18 mouse cellular contexts compared by ENCODE assay signal in genomic region chr10:108884520-108884919, GRCm38 (mm10).
DNase-seq lines count a peak whose midpoint lies in the region; ATAC-seq and TF ChIP-seq lines count a peak whose summit lies in the region.
"Had no signal": no experiment of that assay in that cellular context is flagged by ENCODE, and none has a peak within 500 bp of the region (broad histone marks: within the 10 kb centered on the region; RNA-seq: fewer than 3 reads in every experiment).

No protein-coding gene starts in this region.

- no peak overlapping the region for H3K9ac ChIP-seq in heart, postnatal 0 days (replicated peaks; ENCODE audit: low read depth, low read length)
- H3K9ac ChIP-seq in midbrain, embryonic 13.5 days (replicated peaks), result no peak overlapping the region
- H3K9ac ChIP-seq: embryonic facial prominence, embryonic 12.5 days; heart, embryonic 15.5 days; hindbrain, embryonic 12.5 days had no signal

- H3K27me3 ChIP-seq in heart, postnatal 0 days (ENCODE audit: control insufficient read depth, insufficient read depth, low read length), result no peaks in the 10 kb centered on the region
- H3K27me3 ChIP-seq in midbrain, embryonic 13.5 days, result no peaks in the 10 kb centered on the region
- H3K27me3 ChIP-seq in midbrain, embryonic 10.5 days (ENCODE audit: low read depth, poor library complexity, severe bottlenecking), result no peaks in the 10 kb centered on the region
- H3K27me3 ChIP-seq: embryonic facial prominence, embryonic 12.5 days; heart, embryonic 15.5 days; hindbrain, embryonic 12.5 days had no signal

- TF ChIP-seq EP300 in heart, postnatal 0 days (IDR thresholded peaks at IDR 0.05; ENCODE audit: low read depth), result no peak

- no peak for DNase-seq in heart, postnatal 0 days (ENCODE audit: low spot score)
- no peak for DNase-seq in heart, adult 11 months
- no peak for DNase-seq in midbrain, embryonic 10.5 days (ENCODE audit: low spot score)
- DNase-seq in brain, adult 2 months (ENCODE audit: low read depth, low spot score), result peak; percentile 40
- no peak for DNase-seq in adrenal gland, postnatal 10 days
- DNase-seq: adrenal gland, adult 8-10 months; cerebellum, adult 8-10 months; cerebellum, postnatal 14 days; gastrocnemius, postnatal 36 days; heart, adult 18-20 months; kidney, adult 11 months had no signal

- WGBS in heart, postnatal 0 days, result 39% methylated on average over 1 of the region's 1 CpGs
- 56% methylated on average over 1 of the region's 1 CpGs for WGBS in midbrain, embryonic 13.5 days
- 82% methylated on average over 1 of the region's 1 CpGs for WGBS in midbrain, embryonic 10.5 days

- no peak overlapping the region for H3K27ac ChIP-seq in heart, postnatal 0 days (ENCODE audit: low read depth)
- H3K27ac ChIP-seq in midbrain, embryonic 13.5 days, result 0 out of 2 replicates have a peak overlapping the region, but pooled peaks have one; percentile 56
- no peak overlapping the region for H3K27ac ChIP-seq in midbrain, embryonic 10.5 days (replicated peaks)
- H3K27ac ChIP-seq in cortical plate, adult 2 months (ENCODE audit: insufficient read depth, low read length), result peak overlapping the region; percentile 1; the same call in 1 of the 2 replicates
- H3K27ac ChIP-seq: embryonic facial prominence, embryonic 12.5 days; heart, embryonic 10.5 days; heart, embryonic 15.5 days; hindbrain, embryonic 12.5 days; hindbrain, postnatal 0 days had no signal

- H3K4me2 ChIP-seq in heart, postnatal 0 days (ENCODE audit: low read depth, low read length), result 0 out of 2 replicates have a peak overlapping the region, but pooled peaks have one; percentile 12
- H3K4me2 ChIP-seq in midbrain, embryonic 13.5 days (replicated peaks), result no peak overlapping the region
- H3K4me2 ChIP-seq: embryonic facial prominence, embryonic 12.5 days; heart, embryonic 15.5 days; hindbrain, embryonic 12.5 days had no signal

- no peak overlapping the region for H3K4me3 ChIP-seq in heart, postnatal 0 days (ENCODE audit: low read depth, low read length)
- H3K4me3 ChIP-seq in midbrain, embryonic 13.5 days (replicated peaks), result no peak overlapping the region
- H3K4me3 ChIP-seq in midbrain, embryonic 10.5 days, result no peak overlapping the region
- no peak overlapping the region for H3K4me3 ChIP-seq in cortical plate, adult 2 months (ENCODE audit: insufficient read depth, low read length)
- H3K4me3 ChIP-seq: embryonic facial prominence, embryonic 12.5 days; heart, embryonic 10.5 days; heart, embryonic 15.5 days; hindbrain, embryonic 12.5 days had no signal

- no peak for TF ChIP-seq POLR2A in cortical plate, adult 2 months (IDR thresholded peaks at IDR 0.05; ENCODE audit: extremely low read depth, insufficient read depth, low read length)

- H3K36me3 ChIP-seq in heart, postnatal 0 days (replicated peaks; ENCODE audit: control insufficient read depth, insufficient read depth, low read length), result no peaks in the 10 kb centered on the region
- H3K36me3 ChIP-seq in midbrain, embryonic 13.5 days, result no peaks in the 10 kb centered on the region
- no peaks in the 10 kb centered on the region for H3K36me3 ChIP-seq in midbrain, embryonic 10.5 days
- H3K36me3 ChIP-seq: embryonic facial prominence, embryonic 12.5 days; heart, embryonic 10.5 days; heart, embryonic 15.5 days; hindbrain, embryonic 12.5 days had no signal

- no peaks in the 10 kb centered on the region for H3K9me3 ChIP-seq in heart, postnatal 0 days (replicated peaks; ENCODE audit: control insufficient read depth, low read length)
- H3K9me3 ChIP-seq in midbrain, embryonic 13.5 days, result no peaks in the 10 kb centered on the region
- H3K9me3 ChIP-seq in midbrain, embryonic 10.5 days (replicated peaks), result no peaks in the 10 kb centered on the region
- H3K9me3 ChIP-seq: embryonic facial prominence, embryonic 12.5 days; heart, embryonic 10.5 days; heart, embryonic 15.5 days; hindbrain, embryonic 12.5 days had no signal

- no peak for ATAC-seq in heart, postnatal 0 days (ENCODE audit: insufficient read depth, low read depth)
- ATAC-seq in midbrain, embryonic 13.5 days, result peak; percentile 68; the same call in 1 of the 2 replicates
- ATAC-seq: hindbrain, postnatal 0 days had no signal

- TF ChIP-seq CTCF in heart, postnatal 0 days (IDR thresholded peaks at IDR 0.05; ENCODE audit: low read depth), result no peak
- no peak for TF ChIP-seq CTCF in cortical plate, adult 2 months (IDR thresholded peaks at IDR 0.05; ENCODE audit: extremely low read depth, insufficient read depth, low read length)

- 0 out of 2 replicates have a peak, but pooled peaks cover 5% of the 10 kb centered on the region for H3K4me1 ChIP-seq in heart, postnatal 0 days (ENCODE audit: control insufficient read depth, insufficient read depth)
- peaks cover 9% of the 10 kb centered on the region for H3K4me1 ChIP-seq in midbrain, embryonic 13.5 days (replicated peaks)
- H3K4me1 ChIP-seq in midbrain, embryonic 10.5 days, result no peaks in the 10 kb centered on the region
- no peaks in the 10 kb centered on the region; the same call in 1 of the 2 replicates for H3K4me1 ChIP-seq in cortical plate, adult 2 months (ENCODE audit: control insufficient read depth, insufficient read depth, low read length)
- H3K4me1 ChIP-seq: embryonic facial prominence, embryonic 12.5 days; heart, embryonic 10.5 days; hindbrain, embryonic 12.5 days had no signal

Comparison
In these comparisons a context has a peak if more than half of its experiments do, and no peak if none do; other contexts are left out.
1. H3K27ac ChIP-seq: peak in midbrain, embryonic 13.5 days (single experiment) and cortical plate, adult 2 months (single experiment); none in heart, postnatal 0 days (single experiment) and midbrain, embryonic 10.5 days (single experiment).